Mouse (Mus musculus) cerebellum, postnatal 4 days (tissue): ENCODE data around the gene Synpr.
A peak's percentile ranks its signal among the peaks of the same experiment; 100 is the strongest.
"Not testable (repeated sequence)": the region's sequence is repeated elsewhere in the genome, so short reads cannot be mapped to it uniquely, and the experiment has no call there.

ENCODE experiments used
- DNase-seq, 2 experiments: peaks; one replicate each; pipeline ENCODE4 v3.0.0; 2022; ENCODE audit warnings: low spot score in 2 of 2, mixed read lengths in 1 of 2

Synpr gene

GRCm38 (mm10) chr14:13284091-13284844 lies at the start of gene Synpr:
Gene Synpr (plus strand): TSS chr14:13284780.
- peak; percentile 64 to 87 for DNase-seq

GRCm38 (mm10) chr14:13236929-13237328 lies 47.7 kb upstream of the Synpr start:
- peak in 1 of 2 experiments; percentile 42 for DNase-seq

GRCm38 (mm10) chr14:13247431-13247830 lies 37.1 kb upstream of the Synpr start:
- no peak for DNase-seq

- no peak for DNase-seq
Observed at GRCm38 (mm10) chr14:13249361-13249760, 35.2 kb upstream of the Synpr start.

GRCm38 (mm10) chr14:13252594-13252993 lies 32.0 kb upstream of the Synpr start:
- no peak for DNase-seq

GRCm38 (mm10) chr14:13254741-13255140 lies 29.8 kb upstream of the Synpr start:
- DNase-seq = not testable (repeated sequence)

- no peak for DNase-seq
Observed at GRCm38 (mm10) chr14:13262406-13262805, 22.2 kb upstream of the Synpr start.

GRCm38 (mm10) chr14:13266331-13266730 lies 18.2 kb upstream of the Synpr start:
- DNase-seq = no peak

- no peak for DNase-seq
Observed at GRCm38 (mm10) chr14:13267181-13267580, 17.4 kb upstream of the Synpr start.

GRCm38 (mm10) chr14:13283211-13283610 lies 1.4 kb upstream of the Synpr start:
- peak in 1 of 2 experiments; percentile 5 for DNase-seq

- DNase-seq = no peak
Observed at GRCm38 (mm10) chr14:13284845-13285198, 242 bp downstream of the Synpr start.

GRCm38 (mm10) chr14:13285341-13286130 lies 956 bp downstream of the Synpr start:
- no peak for DNase-seq

- no peak for DNase-seq
Observed at GRCm38 (mm10) chr14:13294200-13294599, 9.6 kb downstream of the Synpr start.

GRCm38 (mm10) chr14:13314323-13314722 lies 29.7 kb downstream of the Synpr start:
- DNase-seq = no peak

GRCm38 (mm10) chr14:13328461-13328860 lies 43.9 kb downstream of the Synpr start:
- DNase-seq = no peak

GRCm38 (mm10) chr14:13332497-13333306 lies 48.1 kb downstream of the Synpr start:
- DNase-seq = no peak

- no peak for DNase-seq
Observed at GRCm38 (mm10) chr14:13333372-13333771, 48.8 kb downstream of the Synpr start.

- no peak for DNase-seq
Observed at GRCm38 (mm10) chr14:13336162-13336561, 51.6 kb downstream of the Synpr start.

- no peak for DNase-seq
Observed at GRCm38 (mm10) chr14:13340688-13341087, 56.1 kb downstream of the Synpr start.

- DNase-seq = no peak
Observed at GRCm38 (mm10) chr14:13344240-13344639, 59.7 kb downstream of the Synpr start.

GRCm38 (mm10) chr14:13349170-13349865 lies 64.7 kb downstream of the Synpr start:
- no peak for DNase-seq
